8 mouse cellular contexts compared by ENCODE assay signal in the genomic region with DNA sequence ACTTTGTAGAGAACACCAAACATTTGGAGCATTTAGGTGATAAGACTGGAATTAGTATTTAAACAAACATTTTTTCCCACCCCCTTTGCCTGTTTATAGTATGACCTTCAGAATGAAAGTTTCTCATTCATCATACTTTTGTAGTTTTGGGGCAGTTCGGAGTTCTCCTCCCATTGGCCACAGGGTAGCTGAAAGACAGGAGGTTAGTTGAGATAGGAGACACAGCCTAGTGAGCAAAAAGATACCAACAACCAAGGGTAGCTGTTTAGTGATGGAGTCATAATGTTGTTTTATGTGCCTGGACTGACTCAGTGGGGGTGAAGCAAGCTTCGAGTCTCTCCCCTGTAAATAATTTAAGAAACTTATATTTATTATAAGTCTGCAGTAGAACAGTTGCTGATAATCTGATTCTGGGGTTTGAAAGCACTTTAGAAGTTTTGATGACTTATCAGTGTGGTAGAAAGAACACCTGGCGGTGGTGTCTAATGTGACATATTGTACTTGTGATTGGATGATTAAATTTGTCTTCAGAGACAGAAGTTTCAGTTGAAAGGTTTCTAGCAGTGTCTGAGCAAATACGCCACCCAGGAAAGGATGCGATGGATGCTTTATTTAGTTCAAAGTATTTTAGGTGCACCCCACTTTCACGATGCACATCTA. TPM values are rescaled to one million over a fixed set of nuclear protein-coding genes. Genes with fewer than 3 reads are reported as not detected.
A peak's percentile ranks its signal among the peaks of the same experiment; 100 is the strongest.
DNase-seq lines count a peak whose midpoint lies in the region; ATAC-seq lines count a peak whose summit lies in the region.
"Had no signal": no experiment of that assay in that cellular context is flagged by ENCODE, and none has a peak within 500 bp of the region (broad histone marks: within the 10 kb centered on the region; RNA-seq: fewer than 3 reads in every experiment).

No protein-coding gene starts in this region.

- H3K27me3 ChIP-seq in neural tube, embryonic 11.5 days (ENCODE audit: control insufficient read depth, insufficient read depth, low read length): no peaks in the 10 kb centered on the region
- H3K27me3 ChIP-seq in forebrain, embryonic 11.5 days (ENCODE audit: control insufficient read depth, insufficient read depth, low read length): no peaks in the 10 kb centered on the region
- no peaks in the 10 kb centered on the region; the same call in 1 of the 2 replicates for H3K27me3 ChIP-seq in stomach, embryonic 16.5 days (ENCODE audit: control insufficient read depth, insufficient read depth, low read length)

- H3K27ac ChIP-seq in neural tube, embryonic 11.5 days (ENCODE audit: low read depth, low read length): no peak overlapping the region
- H3K27ac ChIP-seq in forebrain, embryonic 11.5 days (ENCODE audit: low read depth, low read length): no peak overlapping the region
- H3K27ac ChIP-seq in stomach, embryonic 16.5 days (ENCODE audit: low read length): no peak overlapping the region

- no peaks in the 10 kb centered on the region for H3K9me3 ChIP-seq in neural tube, embryonic 11.5 days (ENCODE audit: control insufficient read depth, low read length)
- no peaks in the 10 kb centered on the region for H3K9me3 ChIP-seq in forebrain, embryonic 11.5 days (ENCODE audit: control insufficient read depth, low read length)
- H3K9me3 ChIP-seq in stomach, embryonic 16.5 days (replicated peaks; ENCODE audit: control insufficient read depth, low read length): no peaks in the 10 kb centered on the region
- H3K9me3 ChIP-seq: megakaryocyte, embryonic 14.5 days had no signal

- 86% methylated on average over 6 of the region's 6 CpGs for WGBS in neural tube, embryonic 11.5 days
- WGBS in forebrain, embryonic 11.5 days: 91% methylated on average over 6 of the region's 6 CpGs
- WGBS in stomach, embryonic 16.5 days: 51% methylated on average over 6 of the region's 6 CpGs

- H3K9ac ChIP-seq in neural tube, embryonic 11.5 days (ENCODE audit: low read length): no peak overlapping the region
- H3K9ac ChIP-seq in forebrain, embryonic 11.5 days (ENCODE audit: low read length): peak overlapping the region; percentile 41; the same call in 1 of the 2 replicates
- no peak overlapping the region for H3K9ac ChIP-seq in stomach, embryonic 16.5 days (ENCODE audit: low read length)

- peak overlapping the region; percentile 77 for H3K4me3 ChIP-seq in neural tube, embryonic 11.5 days (ENCODE audit: low read depth, low read length)
- peak overlapping the region; percentile 73 for H3K4me3 ChIP-seq in forebrain, embryonic 11.5 days (ENCODE audit: low read depth, low read length)
- H3K4me3 ChIP-seq in stomach, embryonic 16.5 days (replicated peaks; ENCODE audit: low read length): peak overlapping the region; percentile 62

- ATAC-seq in neural tube, embryonic 11.5 days (ENCODE audit: insufficient read depth, low FRiP score, low TSS enrichment): no peak
- no peak for ATAC-seq in forebrain, embryonic 11.5 days (replicated peaks; ENCODE audit: low FRiP score)
- ATAC-seq in stomach, embryonic 16.5 days (ENCODE audit: insufficient read depth, low FRiP score): no peak

- DNase-seq in neural tube, embryonic 11.5 days (ENCODE audit: low spot score): no peak
- no peak for DNase-seq in neural tube, embryonic 10.5 days (ENCODE audit: extremely low spot score, low spot score)
- DNase-seq in forebrain, embryonic 11.5 days (ENCODE audit: low spot score): no peak
- DNase-seq in liver (peak; percentile 40), MN1 (ENCODE audit: low spot score) (no peak)
- DNase-seq in thymus, postnatal 36 days: no peak

- peak overlapping the region; percentile 90 for H3K4me2 ChIP-seq in neural tube, embryonic 11.5 days (ENCODE audit: low read depth)
- peak overlapping the region; percentile 90 for H3K4me2 ChIP-seq in forebrain, embryonic 11.5 days (ENCODE audit: low read depth, low read length, severe bottlenecking)
- H3K4me2 ChIP-seq in stomach, embryonic 16.5 days (ENCODE audit: low read depth, low read length): peak overlapping the region; percentile 73

- peaks cover 9% of the 10 kb centered on the region; the same call in 1 of the 2 replicates for H3K4me1 ChIP-seq in neural tube, embryonic 11.5 days (ENCODE audit: control insufficient read depth, insufficient read depth, low read length)
- peaks cover 11% of the 10 kb centered on the region for H3K4me1 ChIP-seq in forebrain, embryonic 11.5 days (replicated peaks; ENCODE audit: control insufficient read depth, insufficient read depth, low read length)
- peaks cover 26% of the 10 kb centered on the region for H3K4me1 ChIP-seq in stomach, embryonic 16.5 days (ENCODE audit: control insufficient read depth, insufficient read depth, low read length)

- H3K36me3 ChIP-seq in neural tube, embryonic 11.5 days (ENCODE audit: control insufficient read depth, insufficient read depth, low read length): no peaks in the 10 kb centered on the region
- H3K36me3 ChIP-seq in forebrain, embryonic 11.5 days (ENCODE audit: control insufficient read depth, insufficient read depth, low read length): no peaks in the 10 kb centered on the region
- H3K36me3 ChIP-seq in stomach, embryonic 16.5 days (ENCODE audit: control insufficient read depth, insufficient read depth, low read length): no peaks in the 10 kb centered on the region

RNA-seq across cellular contexts. Expression of a gene that starts 2.5 kb away (rescaled TPM):
- polyA plus RNA-seq in neural tube, embryonic 11.5 days (2014; fragmentation: Nextera tagmentation; extraction: Ambion mirVana): 18.4 and 22.6 TPM in 2 replicates
- polyA plus RNA-seq in forebrain, embryonic 11.5 days (2014; fragmentation: Nextera tagmentation; extraction: Ambion mirVana): 16.9 and 17.0 TPM in 2 replicates
- 7.3 and 7.4 TPM in 2 replicates for polyA plus RNA-seq in stomach, embryonic 16.5 days (2015; fragmentation: Nextera tagmentation; extraction: Ambion mirVana)
